In genomic region chr11:98699911-98700310, GRCm38 (mm10) we compare ENCODE assay signal across 8 mouse cellular contexts. TPM values are rescaled to one million over a fixed set of nuclear protein-coding genes. Genes with fewer than 3 reads are reported as not detected.
DNase-seq lines count a peak whose midpoint lies in the region; ATAC-seq and TF ChIP-seq lines count a peak whose summit lies in the region.

No protein-coding gene starts in this region.

- H3K27ac ChIP-seq in kidney, embryonic 16.5 days (ENCODE audit: low read length): no peak overlapping the region
- H3K27ac ChIP-seq in liver, embryonic 14.5 days: no peak overlapping the region

- no peak overlapping the region for H3K4me3 ChIP-seq in kidney, embryonic 16.5 days (ENCODE audit: low read length)
- no peak overlapping the region for H3K4me3 ChIP-seq in liver, embryonic 14.5 days (ENCODE audit: insufficient read depth in 1 of 2, low read depth in 2 of 2, low read length in 2 of 2)

- peaks cover 46% of the 10 kb centered on the region for H3K4me1 ChIP-seq in kidney, embryonic 16.5 days (ENCODE audit: insufficient read depth, low read length)
- H3K4me1 ChIP-seq in liver, embryonic 14.5 days (replicated peaks; ENCODE audit: control insufficient read depth in 2 of 2, insufficient read depth in 2 of 2, low read length in 1 of 2): no peaks in the 10 kb centered on the region

- H3K36me3 ChIP-seq in kidney, embryonic 16.5 days (ENCODE audit: insufficient read depth, low read length): peaks cover 19% of the 10 kb centered on the region
- H3K36me3 ChIP-seq in liver, embryonic 14.5 days (replicated peaks; ENCODE audit: control insufficient read depth, insufficient read depth, low read depth): peaks cover 8% of the 10 kb centered on the region

- intact Hi-C loops in gastrocnemius, postnatal 14 days (cut with DNase I; ENCODE audit: low total_unique reads): loop anchor here (5.0 to 10.0 kb wide), 3 partner anchors 87 to 205 kb away; partner anchors contain the start of gene Cdc6

- H3K4me2 ChIP-seq in kidney, embryonic 16.5 days (replicated peaks; ENCODE audit: low read depth, low read length): no peak overlapping the region
- H3K4me2 ChIP-seq in liver, embryonic 14.5 days (ENCODE audit: low read depth): no peak overlapping the region

- H3K9ac ChIP-seq in kidney, embryonic 16.5 days (replicated peaks; ENCODE audit: low read length): no peak overlapping the region
- H3K9ac ChIP-seq in liver, embryonic 14.5 days (replicated peaks): no peak overlapping the region

- 33% methylated on average over 4 of the region's 4 CpGs for WGBS in kidney, embryonic 16.5 days
- WGBS in liver, embryonic 14.5 days (ENCODE audit: insufficient replicate concordance): 22% methylated on average over 4 of the region's 4 CpGs

- DNase-seq in B cell, adult 2 months: peak; percentile 88 to 90
- DNase-seq in T-cell, adult 2 months (ENCODE audit: low spot score): peak; percentile 78
- DNase-seq in cerebellum, postnatal 36 days: peak; percentile 86 to 87
- peak; percentile 75 for DNase-seq in gastrocnemius, postnatal 14 days
- peak; percentile 35 to 50 (median 37) for DNase-seq in liver, embryonic 14.5 days (ENCODE audit: low read depth in 3 of 3, low spot score in 3 of 3)
- DNase-seq in thymus, postnatal 10 days (ENCODE audit: low spot score in 2 of 2): peak; percentile 43 to 79

- peak; percentile 95 for TF ChIP-seq CTCF in liver, embryonic 14.5 days (IDR thresholded peaks at IDR 0.05; ENCODE audit: low read depth)

- H3K27me3 ChIP-seq in kidney, embryonic 16.5 days (ENCODE audit: insufficient read depth, low read length): no peaks in the 10 kb centered on the region
- H3K27me3 ChIP-seq in liver, embryonic 14.5 days (ENCODE audit: control insufficient read depth, insufficient read depth, low read length): no peaks in the 10 kb centered on the region

- TF ChIP-seq EP300 in liver, embryonic 14.5 days (IDR thresholded peaks at IDR 0.05; ENCODE audit: low read depth): no peak

- peak; percentile 32; the same call in 1 of the 2 replicates for ATAC-seq in kidney, embryonic 16.5 days (ENCODE audit: low FRiP score, low TSS enrichment)
- peak; percentile 61; the same call in 1 of the 2 replicates for ATAC-seq in liver, embryonic 14.5 days (ENCODE audit: insufficient read depth)
- peak; percentile 80 for ATAC-seq in neutrophil, adult 5-6 weeks (ENCODE audit: extremely low read depth, insufficient number of reproducible peaks, low FRiP score, poor library complexity, severe bottlenecking)

- no peaks in the 10 kb centered on the region for H3K9me3 ChIP-seq in kidney, embryonic 16.5 days (ENCODE audit: low read length)
- H3K9me3 ChIP-seq in liver, embryonic 14.5 days (ENCODE audit: control insufficient read depth, low read length): no peaks in the 10 kb centered on the region

RNA-seq across cellular contexts. Expression of gene Csf3, which starts 1.2 kb away (rescaled TPM):
- total RNA-seq in gastrocnemius, postnatal 14 days (2021): not detected
- 0.11 TPM in 1 of 2 replicates, not detected in the other for polyA plus RNA-seq in kidney, embryonic 16.5 days (2015; fragmentation: Nextera tagmentation; extraction: Ambion mirVana)
- not detected in 2 replicates for polyA plus RNA-seq in liver, embryonic 14.5 days (2012; rRNA removed)
- not detected in 2 replicates for polyA plus RNA-seq in liver, embryonic 14.5 days (2014; fragmentation: Nextera tagmentation; extraction: Ambion mirVana)
- not detected in 2 replicates for total RNA-seq in neutrophil, adult 5-6 weeks (2017)

RNA-seq across cellular contexts. Expression of gene Psmd3, which starts 17.6 kb away (rescaled TPM):
- 10 to 100 TPM; 89.2 to 91.4 TPM for total RNA-seq in gastrocnemius, postnatal 14 days (2021)
- polyA plus RNA-seq in kidney, embryonic 16.5 days (2015; fragmentation: Nextera tagmentation; extraction: Ambion mirVana): 289 and 303 TPM in 2 replicates
- 73.6 and 75.7 TPM in 2 replicates for polyA plus RNA-seq in liver, embryonic 14.5 days (2012; rRNA removed)
- polyA plus RNA-seq in liver, embryonic 14.5 days (2014; fragmentation: Nextera tagmentation; extraction: Ambion mirVana): 55.3 and 67.1 TPM in 2 replicates
- total RNA-seq in neutrophil, adult 5-6 weeks (2017): 33.2 and 37.8 TPM in 2 replicates

RNA-seq across cellular contexts. Expression of gene Med24, which starts 29.3 kb away (rescaled TPM):
- total RNA-seq in gastrocnemius, postnatal 14 days (2021): 10 to 100 TPM; 40.3 to 42.0 TPM
- 71.4 and 73.9 TPM in 2 replicates for polyA plus RNA-seq in kidney, embryonic 16.5 days (2015; fragmentation: Nextera tagmentation; extraction: Ambion mirVana)
- 25.0 and 29.6 TPM in 2 replicates for polyA plus RNA-seq in liver, embryonic 14.5 days (2012; rRNA removed)
- 21.3 and 25.6 TPM in 2 replicates for polyA plus RNA-seq in liver, embryonic 14.5 days (2014; fragmentation: Nextera tagmentation; extraction: Ambion mirVana)
- total RNA-seq in neutrophil, adult 5-6 weeks (2017): 14.9 and 21.3 TPM in 2 replicates

RNA-seq across cellular contexts. Expression of gene Gsdma, which starts 35.8 kb away (rescaled TPM):
- under 1 TPM in 1 of 2 experiments, not detected in 1; 0.11 TPM for total RNA-seq in gastrocnemius, postnatal 14 days (2021)
- not detected in 2 replicates for polyA plus RNA-seq in kidney, embryonic 16.5 days (2015; fragmentation: Nextera tagmentation; extraction: Ambion mirVana)
- 0.01 TPM in 1 of 2 replicates, not detected in the other for polyA plus RNA-seq in liver, embryonic 14.5 days (2012; rRNA removed)
- polyA plus RNA-seq in liver, embryonic 14.5 days (2014; fragmentation: Nextera tagmentation; extraction: Ambion mirVana): not detected in 2 replicates
- total RNA-seq in neutrophil, adult 5-6 weeks (2017): not detected in 2 replicates

RNA-seq across cellular contexts. Expression of gene Thra, which starts 40.5 kb away (rescaled TPM):
- total RNA-seq in gastrocnemius, postnatal 14 days (2021): 100 to 1,000 TPM in 1 of 2 experiments, 10 to 100 TPM in 1; 91.8 to 106 TPM
- 24.4 and 25.9 TPM in 2 replicates for polyA plus RNA-seq in kidney, embryonic 16.5 days (2015; fragmentation: Nextera tagmentation; extraction: Ambion mirVana)
- 14.6 and 15.6 TPM in 2 replicates for polyA plus RNA-seq in liver, embryonic 14.5 days (2012; rRNA removed)
- polyA plus RNA-seq in liver, embryonic 14.5 days (2014; fragmentation: Nextera tagmentation; extraction: Ambion mirVana): 8.3 and 10.0 TPM in 2 replicates
- total RNA-seq in neutrophil, adult 5-6 weeks (2017): 7.9 and 8.7 TPM in 2 replicates

Comparison
In these comparisons a context has a peak if more than half of its experiments do, and no peak if none do; other contexts are left out.
1. DNase-seq: peak in every context shown above with its lines; median percentile 89 in B cell, adult 2 months; 86 in cerebellum, postnatal 36 days; 78 in T-cell, adult 2 months; 75 in gastrocnemius, postnatal 14 days; 61 in thymus, postnatal 10 days; 37 in liver, embryonic 14.5 days.